Mouse (Mus musculus) liver, postnatal 0 days (tissue): Measurements from ENCODE around the gene Myadm.

ENCODE experiments used
- CTCF ChIP-seq: sonication (generic); IDR thresholded peaks from 2 replicates; pipeline ENCODE4 v1.5.1; 2016; ENCODE audit warnings: antibody characterized with exemption, low read depth
- EP300 ChIP-seq: IDR thresholded peaks from 2 replicates; pipeline ENCODE4 v1.6.1; 2016; ENCODE audit warnings: antibody characterized with exemption, low read depth, mild to moderate bottlenecking

GRCm38 (mm10) chr7:3262789-3263188 lies 26.1 kb upstream of the Myadm start:
- TF ChIP-seq CTCF (peak; percentile 68), EP300 (no peak)
